Mouse (Mus musculus) thymus, postnatal 14 days (tissue): ENCODE data around the gene Elavl3.
A peak's percentile ranks its signal among the peaks of the same experiment; 100 is the strongest.

Source experiments
- DNase-seq: peaks from one replicate; pipeline ENCODE4 v3.0.0; 2021

Gene Elavl3

DNA sequence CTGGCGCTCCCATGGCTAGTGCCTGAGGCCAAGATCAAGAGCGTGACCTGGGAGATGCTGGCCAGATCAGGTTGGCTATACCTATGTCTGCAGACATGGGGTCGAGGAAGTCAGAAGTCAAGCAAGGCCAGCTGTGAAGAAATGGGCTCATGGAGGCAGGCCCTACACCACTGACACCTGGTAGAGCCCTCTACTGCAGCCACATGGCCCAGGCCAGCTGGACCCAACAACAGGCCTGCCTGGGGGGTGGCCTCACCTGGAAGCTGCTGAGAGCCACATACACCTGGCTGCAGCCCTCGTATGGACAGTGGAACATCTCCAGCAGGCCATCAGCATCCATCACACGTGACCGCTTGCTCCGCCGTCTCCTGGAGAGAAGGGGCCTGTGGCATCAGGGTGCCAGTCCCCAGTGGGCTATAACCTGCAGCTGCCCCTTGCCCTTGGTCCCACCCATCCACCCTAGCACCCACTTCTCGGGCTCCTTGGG lies 5.3 kb upstream of the Elavl3 start:
- no peak for DNase-seq

DNA sequence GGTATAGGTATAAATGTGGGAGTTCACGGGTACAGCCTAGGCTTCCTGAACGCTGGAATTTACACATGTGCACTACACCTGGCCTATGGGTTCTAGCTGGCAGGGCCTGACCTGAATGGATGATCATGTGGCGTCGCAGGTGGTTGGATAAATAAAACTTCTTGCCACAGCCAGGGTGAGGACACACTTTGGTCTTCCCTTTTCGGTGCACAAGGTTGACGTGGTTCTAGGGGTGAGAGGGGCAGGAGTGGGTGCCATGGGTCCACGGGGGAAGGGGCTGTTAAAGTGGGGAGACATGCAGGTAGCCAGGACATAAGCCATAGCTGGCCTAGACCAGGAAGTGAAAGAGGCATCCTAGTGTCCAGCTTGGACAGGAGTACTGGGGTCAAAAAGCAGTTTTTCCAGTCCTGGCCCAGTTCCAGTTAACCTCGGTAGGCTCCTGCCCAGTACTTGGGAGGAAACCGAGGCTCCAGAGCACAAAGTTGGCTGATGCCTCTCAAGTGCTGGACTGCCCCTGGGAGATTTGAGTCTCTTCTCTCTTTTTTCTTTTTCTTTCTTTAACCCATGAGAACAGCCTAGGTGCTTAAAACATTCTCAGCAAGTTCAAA lies 4.6 kb upstream of the Elavl3 start:
- DNase-seq, result no peak

DNA sequence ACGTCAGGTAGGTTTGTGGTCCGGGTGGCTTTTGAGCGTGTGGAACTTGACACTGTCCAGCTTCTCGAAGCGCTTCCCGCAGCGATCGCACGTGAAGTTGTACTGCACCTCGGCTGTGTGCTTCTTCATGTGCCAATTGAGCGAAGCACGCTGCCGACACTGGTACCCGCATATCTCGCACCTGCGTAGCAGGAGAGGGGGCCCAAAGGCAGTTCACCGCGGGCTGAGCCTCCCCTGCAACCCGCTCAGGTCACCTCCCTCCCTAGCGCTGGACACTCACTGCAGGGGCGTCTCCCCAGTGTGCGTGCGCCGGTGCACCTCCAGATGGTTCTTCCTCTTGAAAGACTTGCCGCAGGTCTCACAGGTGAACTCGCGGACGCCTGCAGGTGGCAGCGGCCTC lies 3.9 kb upstream of the Elavl3 start:
- DNase-seq, result no peak

DNA sequence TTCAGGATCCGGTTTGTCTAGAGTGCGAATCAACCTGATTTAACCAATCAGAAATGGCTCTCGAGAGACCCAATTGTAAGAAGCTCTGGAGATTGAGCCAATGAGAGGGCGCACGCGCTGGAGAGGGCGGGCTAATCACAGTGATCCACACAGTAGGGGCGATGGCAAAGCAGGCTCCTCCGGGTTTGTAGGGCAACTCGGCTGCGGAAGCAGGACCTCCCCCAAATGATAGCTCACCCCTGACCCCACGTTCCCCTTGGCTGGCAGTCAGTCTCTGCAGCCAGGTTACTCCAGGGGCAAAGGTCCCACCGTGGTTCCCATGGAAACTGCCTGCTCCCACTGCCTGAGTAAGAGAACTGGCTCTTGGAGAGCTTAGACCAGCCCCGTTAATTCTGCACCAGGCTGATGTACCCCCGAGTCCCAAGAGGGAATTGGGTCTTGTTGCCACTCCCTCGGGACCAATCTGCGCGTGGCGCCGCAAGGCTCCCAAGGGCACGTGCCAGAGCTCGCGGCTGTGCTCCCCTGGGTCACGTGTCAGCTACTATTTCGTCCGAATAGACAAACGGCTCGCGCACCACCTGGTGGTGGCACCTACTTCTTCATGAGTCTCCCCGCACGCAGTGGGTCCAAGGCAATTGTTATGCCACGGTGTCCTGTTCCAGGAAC lies 2.7 kb upstream of the Elavl3 start:
- DNase-seq, result peak; percentile 85

DNA sequence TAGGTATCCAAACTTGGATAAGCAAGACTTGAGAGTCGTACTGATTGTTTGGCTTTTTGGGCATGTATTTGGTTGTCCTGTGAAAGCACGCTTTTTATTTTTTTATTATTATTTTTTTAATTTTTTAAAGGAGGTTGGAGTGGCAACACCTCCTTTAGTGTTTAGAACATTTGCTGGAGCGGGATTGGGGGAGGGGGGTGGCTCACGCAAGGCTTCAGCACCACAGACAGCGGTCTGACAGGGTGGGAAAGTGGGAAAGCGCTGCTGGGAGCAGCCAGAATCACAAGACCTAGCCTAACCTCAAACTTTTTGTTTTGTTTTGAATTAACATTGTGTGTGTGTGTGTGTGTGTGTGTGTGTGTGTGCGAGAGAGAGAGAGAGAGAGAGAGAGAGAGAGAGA lies 1.8 kb upstream of the Elavl3 start:
- DNase-seq, result no peak

DNA sequence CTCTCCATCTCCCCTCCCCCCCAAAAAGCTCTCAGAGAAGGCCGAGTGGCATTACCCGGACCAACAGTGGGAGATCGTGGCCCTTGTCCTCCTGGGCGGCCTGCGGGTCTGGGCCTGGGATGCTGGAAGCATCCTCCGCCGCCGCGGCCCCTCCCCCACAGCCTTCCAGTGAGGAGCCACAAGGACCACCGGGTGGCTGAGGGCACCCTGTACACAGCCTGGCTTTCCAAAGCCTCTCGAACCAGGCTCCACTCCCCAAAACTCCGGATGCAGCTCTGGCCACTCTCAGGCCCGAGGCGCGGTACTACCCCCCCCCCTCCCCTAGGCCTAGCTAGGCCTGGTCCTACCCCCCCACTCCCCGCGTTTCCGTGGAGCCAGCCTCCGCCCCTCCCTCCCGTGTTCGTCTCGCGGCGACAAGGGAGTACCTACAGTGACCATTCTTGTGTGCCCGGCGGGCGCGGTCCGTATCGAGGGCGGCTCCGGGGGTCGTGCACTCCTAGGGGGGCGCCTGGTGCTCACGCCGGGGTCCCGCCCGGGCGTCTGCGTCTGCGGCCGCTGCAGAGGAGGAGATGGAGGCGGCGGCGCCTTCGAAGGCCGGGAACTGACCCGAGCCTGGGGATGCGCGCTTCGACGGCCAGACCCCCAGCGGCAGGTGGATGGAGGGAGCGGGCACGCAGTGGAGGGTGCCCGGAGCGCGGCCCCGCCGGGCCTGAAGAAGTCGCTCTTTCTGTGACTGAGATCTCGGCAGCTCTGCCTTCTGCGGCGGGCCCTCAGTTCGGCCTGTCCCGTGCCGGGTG lies 464 bp downstream of the Elavl3 start:
- peak; percentile 27 for DNase-seq

DNA sequence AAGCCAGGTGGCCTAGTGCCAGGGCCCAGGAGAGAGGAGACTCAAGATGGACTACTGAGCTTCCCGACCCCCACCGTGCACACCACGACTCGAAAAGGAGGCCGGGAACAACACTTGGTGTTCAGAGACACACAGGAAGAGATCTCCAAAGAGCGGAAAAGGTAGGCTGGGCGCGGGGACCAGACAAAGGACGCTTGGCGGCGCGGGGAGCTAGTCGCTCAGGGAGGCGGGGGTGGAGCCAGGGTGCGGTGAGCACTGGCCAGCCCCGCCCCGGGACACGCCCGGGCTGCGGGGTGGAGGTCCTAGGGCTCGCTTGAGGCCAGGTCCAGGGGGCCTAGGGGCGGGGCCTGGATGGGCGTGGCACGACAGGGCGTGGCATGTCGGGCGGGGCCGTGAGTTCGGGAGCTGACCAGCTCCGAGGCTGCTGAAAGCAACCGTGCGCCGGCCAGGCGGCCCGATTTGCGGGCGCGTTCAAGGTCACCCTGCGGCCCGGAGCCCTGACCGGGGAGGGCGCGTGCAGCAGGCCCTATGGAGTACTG lies 1.4 kb downstream of the Elavl3 start:
- peak; percentile 50 for DNase-seq

DNA sequence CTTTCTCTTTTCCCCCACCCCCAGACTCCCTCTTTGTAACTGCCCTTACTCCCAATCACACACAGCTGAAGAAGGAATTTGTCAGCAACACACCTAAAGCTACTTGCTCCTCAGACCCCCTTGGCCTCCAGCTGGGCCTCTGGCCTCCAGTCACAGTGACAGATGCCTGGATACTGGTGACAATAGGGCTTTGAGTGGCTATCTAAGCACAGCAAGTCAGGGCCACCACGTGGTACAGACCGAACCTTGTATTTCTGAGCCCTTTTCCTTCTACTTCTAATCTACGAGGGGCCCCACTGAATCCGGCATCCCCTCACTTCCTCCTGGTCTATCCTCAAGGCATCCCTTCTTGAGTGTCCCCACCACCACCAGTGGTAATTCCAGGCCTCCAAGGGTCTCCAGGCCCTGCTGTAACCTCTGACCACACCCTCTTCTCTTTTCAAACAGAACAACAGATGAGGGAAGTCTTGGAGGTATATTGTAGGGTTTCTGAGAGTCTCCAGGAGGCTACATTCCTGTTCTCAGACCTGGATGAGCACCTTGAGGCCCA lies 2.0 kb downstream of the Elavl3 start:
- DNase-seq, result no peak

DNA sequence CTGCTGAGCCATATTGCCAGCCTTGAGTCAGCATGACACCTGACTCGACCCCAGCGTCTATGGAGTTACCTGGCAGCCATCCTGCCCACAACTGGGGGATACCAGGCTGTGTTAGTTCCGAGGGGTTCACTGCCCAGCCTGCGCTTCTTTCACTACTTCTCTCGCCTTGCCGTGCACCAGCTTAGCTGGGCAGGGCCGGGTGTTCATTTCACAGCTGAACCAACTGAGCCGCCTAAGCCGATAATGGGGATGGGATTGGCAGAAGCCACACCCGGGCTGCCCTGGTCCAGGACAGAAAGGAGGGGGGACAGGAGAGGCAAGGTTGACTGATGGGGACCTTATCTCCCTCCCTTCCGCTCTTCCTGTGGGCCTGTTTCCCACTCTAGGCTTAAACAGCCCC lies 2.5 kb downstream of the Elavl3 start:
- no peak for DNase-seq

DNA sequence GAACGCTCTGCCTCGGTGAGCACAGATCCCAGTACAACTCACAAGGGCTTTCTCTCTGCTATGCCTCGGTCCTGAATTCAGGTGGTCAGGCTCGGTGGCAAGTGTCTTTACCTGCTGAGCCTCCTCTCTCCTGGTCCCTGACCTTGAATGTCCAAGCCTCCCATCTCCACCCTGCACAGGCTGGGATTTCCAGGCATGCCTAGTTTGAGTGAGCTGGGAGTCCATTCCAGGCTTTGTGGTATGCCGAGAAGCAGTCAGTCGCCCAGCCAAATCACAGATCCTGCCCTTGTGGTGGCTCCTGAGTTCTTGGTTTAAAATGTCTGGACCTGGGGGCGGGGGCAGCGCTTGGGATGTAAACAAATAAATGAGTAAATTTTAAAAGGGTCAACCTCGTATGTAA lies 4.5 kb downstream of the Elavl3 start:
- no peak for DNase-seq

DNA sequence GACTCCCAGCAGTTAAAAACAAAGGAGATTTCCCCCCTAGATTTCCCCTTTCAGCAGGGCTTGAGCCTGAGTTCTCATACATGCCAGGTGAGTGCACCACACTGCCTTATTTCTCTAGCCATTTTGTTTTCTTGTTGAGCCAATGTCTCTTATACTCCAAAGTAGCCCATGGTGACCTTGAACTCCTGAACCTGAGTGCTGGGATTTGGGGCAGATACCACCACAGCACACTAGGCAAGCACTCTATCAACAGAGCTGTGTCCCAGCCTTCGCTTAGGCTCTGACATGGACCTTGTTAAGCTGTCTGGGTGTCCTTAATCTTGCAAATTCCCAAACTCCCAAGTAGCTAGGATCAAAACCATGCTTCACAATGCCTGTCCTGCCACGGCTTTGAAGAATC lies 10.0 kb downstream of the Elavl3 start:
- no peak for DNase-seq

DNA sequence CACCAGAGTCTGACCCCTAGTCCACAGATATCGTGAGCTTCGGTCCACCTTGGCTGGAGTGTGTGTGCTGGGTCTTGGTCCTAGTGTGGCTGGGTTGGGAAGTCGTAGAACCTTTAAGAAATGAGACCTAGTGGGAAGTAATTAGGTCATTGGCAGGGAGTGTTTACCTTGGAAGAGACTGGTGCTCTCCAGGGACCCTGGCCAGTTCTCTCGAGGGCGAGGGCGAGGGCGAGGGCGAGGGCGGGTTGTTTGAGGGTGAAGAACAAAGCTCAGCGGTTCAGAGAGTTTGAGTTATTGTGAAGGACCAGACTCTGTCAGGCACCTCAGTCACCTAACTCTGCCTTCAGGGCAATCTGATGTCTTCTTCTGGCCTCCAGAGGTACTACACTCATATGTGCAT lies 14.0 kb downstream of the Elavl3 start:
- DNase-seq, result no peak

DNA sequence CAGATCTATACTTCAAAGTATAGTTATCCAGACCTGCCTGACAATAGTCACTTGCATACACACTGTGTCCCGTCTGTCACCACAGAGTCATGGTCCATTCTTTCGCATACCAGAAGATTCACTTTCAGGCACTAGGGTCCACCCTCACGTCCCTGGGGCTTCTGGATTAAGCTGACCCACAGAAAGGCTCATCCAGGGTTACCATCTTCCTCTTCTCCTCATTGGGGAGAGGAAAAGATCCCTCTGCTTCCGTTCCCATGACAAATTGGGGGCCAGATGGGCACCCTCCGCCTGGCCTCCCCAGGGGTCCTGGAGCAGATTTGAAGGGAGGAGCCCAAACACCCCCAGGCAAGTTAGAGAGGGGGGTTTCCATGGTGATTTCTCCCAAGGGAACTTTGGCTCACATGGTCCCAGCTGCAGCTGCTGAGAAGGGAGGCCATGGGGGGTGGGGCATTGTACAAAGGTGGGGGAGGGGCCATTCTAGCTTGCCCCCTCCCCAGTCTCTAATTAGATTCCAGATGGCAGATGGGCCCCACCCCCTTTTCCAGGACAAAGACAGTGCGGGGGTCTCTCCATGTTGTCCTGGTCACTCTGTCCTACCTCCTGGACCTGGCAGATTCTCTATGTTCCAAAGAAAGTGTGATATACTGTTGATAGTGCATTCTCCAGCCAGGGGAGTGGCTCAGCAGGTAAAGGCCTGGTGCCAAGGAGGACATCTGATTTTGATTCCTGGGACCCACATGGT lies 16.4 kb downstream of the Elavl3 start:
- no peak for DNase-seq

DNA sequence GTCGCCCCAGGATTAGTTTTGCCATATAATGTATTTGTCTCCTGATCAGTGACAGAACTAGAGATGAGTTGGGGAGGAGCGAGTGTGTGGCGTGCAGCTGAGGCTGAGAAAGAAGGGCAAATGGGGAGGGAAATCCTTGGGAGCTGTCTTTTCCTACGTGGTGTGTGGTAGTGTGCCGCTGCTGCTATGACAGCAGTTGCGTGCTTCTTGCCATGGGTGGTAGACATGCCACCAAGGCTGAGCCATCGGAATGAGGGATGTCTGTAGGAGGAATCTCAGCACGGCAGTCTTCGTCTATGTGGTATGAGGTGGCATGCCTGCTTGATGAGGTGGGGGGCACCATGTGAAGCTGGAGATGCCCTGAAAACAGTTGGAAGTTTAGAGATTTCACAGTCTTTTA lies 21.4 kb downstream of the Elavl3 start:
- DNase-seq, result no peak

DNA sequence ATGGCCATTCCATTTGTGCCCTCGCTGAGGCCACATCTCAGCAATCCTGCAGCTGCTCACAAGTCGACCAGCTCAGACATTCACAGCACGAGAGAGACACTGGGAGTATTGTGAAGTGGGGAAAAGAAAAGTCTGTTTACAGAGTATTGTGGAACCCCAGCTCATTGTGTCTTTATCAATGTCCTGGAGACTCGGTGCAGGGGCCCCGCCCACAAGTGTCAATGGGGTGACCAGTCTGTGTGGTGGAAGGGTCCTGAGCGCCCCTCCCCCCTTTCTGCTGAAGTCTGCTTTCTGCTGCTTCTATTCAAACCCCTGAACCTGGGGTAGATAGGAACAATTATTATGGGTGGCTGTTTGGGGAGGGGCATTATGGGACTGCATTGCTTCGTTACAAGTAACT lies 23.4 kb downstream of the Elavl3 start:
- no peak for DNase-seq

DNA sequence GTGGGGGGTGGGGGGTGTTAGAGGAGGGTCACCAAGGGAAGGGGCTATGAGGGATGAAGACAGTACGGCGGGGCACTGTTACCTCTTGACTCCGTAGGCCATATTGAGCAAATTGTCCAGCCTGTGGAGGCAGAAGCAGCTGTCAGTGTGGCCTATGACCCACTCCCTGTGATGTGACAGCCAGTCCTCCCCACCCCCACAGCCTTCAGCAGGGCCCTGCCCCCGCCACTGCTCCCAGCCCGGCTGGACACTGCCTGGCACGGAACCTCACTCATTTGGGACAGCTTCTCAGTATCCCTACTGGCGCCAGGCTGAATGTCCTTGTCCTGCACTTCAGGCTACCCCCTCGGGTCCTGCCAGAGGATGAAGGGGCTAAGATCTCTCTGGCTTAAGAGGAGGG lies 27.2 kb downstream of the Elavl3 start:
- DNase-seq, result no peak

DNA sequence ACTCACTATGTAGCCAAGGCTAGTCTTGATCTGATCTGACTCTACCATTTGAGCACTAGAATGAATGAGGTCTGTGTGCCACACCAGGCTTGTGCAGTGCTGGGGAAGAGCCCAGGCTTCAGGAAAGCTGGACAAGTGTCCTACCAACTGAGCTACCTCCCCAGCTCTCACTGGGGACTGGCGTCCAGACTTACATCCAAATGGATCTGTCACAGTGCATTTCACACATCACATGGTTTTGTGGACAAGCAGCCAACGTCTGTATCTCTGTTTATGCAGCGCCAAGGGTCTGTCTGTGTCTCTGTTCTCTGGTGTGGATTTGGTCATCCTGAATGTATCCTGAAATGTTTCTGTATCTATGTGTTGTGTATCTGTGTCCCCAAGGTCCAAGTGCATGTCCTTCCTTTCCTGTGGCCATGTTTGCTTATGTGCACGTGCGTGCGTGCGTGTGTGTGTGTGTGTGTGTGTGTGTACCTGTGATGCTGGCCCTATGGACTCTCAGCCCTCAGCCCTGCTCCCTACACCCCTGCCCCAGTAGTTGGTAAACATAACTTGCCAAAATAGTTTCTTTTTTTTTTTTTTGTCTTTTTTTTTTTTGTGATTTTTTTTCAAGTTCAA lies 34.5 kb downstream of the Elavl3 start:
- no peak for DNase-seq

DNA sequence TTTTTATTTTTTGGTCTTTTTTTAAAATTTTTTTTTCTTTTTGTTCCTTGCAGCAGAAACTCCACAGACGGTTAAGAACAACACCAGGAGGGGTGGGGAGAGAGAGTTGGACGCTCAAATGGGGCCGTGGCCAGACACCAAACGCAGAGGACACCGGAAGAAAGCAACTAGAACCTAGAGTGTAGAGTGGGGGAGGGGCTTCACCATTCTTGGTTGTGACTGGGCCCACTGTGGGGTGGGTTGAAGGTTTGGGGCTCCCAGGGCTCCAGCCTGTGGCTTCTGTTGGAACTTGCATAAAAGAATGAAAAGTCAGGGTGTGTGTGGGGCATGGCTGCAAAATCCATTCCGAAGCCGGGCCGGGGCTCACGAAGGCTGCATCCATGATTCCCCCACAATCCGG lies 35.6 kb downstream of the Elavl3 start:
- peak; percentile 47 for DNase-seq

DNA sequence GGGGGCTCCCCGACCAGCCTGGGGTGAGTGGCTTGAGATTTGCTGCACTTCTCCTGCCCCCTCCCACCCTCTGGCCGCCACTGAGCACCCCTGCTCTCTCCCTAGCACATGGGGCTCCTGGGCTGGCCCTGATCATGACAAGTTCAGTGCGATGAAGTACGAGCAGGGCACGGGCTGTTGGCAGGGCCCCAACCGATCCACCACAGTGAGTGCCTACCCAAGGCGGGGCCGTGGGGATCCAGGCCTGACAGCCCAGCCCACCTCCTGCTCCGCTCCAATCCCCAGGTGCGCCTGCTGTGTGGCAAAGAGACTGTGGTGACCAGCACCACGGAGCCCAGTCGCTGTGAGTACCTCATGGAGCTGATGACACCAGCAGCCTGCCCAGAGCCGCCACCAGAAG lies 39.1 kb downstream of the Elavl3 start:
- no peak for DNase-seq

DNA sequence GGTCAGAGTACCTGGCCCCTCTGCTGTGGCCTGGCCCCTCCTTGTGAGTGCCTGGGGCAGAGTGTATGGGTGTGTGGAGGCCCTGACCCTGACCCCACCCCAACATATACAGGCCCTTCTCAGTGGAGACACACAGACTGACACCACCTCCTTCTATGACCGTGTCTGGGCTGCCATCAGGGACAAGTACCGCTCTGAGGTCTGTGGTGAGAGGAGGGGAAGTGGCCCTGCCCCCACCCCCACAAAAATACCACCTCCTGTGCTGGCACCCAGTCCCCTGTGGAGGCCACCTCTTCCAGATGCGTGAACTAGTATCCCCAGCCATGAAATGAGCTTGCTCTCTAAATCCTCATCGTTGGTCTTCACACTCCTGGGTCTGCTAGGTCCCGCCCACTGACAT lies 40.8 kb downstream of the Elavl3 start:
- DNase-seq, result no peak

DNA sequence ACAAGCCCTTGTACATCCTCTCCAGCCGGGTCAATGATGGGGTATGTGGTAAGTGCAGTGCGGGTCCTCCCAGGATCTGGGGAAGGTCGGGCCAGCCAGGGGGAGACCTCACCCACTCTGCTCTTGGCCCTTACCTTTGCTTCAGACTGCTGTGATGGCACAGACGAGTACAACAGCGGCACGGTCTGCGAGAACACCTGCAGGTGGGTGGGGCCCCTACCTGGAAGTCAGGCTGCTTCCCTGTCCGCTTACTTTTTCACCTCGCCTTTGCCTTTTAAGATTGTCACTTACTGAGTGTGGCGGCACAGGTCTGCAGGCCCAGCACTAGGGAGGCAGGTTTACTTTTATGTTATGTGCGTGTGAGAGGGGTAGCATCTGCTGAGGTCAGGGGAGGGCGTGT lies 47.3 kb downstream of the Elavl3 start:
- DNase-seq, result no peak

DNA sequence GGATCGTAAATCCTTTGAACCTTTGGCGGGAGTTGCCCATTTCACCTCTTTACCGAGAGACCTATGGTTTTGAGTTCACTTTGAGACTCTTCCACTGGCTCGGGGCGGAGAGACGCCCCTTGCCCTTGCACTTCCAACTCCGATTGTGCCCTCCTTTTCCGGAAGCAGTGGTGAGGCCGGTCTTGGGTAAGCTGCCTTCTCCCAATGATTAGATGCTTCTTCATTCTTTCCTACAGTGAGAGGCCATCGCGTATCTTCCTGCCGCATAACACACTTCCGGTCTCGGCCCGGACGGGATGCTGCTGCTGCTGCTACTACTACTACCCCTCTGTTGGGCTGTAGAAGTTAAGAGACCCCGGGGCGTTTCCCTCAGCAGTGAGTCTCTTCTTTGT lies 48.7 kb downstream of the Elavl3 start:
- DNase-seq, result peak; percentile 65
